ENCODE assay signal across 9 mouse cellular contexts in the genomic region with DNA sequence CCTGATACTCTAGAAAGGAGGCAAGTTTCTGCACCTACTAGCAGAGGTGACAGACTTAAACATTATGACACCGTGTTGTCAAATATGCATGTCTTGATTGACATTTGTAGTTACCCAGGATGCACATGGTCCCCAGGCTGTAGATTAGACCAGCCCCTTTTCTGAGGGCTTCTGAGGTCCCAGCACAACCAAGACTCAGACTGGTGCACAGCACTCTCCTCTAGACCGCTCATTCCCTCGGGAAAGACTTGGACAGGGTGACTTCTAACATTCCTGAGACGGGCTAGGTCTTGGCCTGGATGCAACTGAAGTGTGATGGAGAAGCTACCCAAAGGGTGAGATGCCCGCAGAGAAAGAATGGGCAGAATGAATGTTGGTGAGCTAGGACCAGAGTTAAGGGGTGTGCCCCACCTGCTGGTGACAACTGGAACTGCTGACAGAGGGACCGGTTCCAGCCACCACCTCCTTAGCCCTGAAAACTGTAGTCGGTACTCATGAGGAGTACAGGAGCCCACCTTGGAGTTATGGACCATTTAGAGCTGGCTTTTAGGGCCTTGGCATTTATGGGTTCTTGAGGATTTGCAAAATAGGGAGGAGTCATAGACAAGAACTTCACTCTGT. TPM values are rescaled to one million over a fixed set of nuclear protein-coding genes. Genes with fewer than 3 reads are reported as not detected.
DNase-seq lines count a peak whose midpoint lies in the region; ATAC-seq and TF ChIP-seq lines count a peak whose summit lies in the region.
"Had no signal": no experiment of that assay in that cellular context is flagged by ENCODE, and none has a peak within 500 bp of the region (broad histone marks: within the 10 kb centered on the region; RNA-seq: fewer than 3 reads in every experiment).

No protein-coding gene starts in this region.

- no peak overlapping the region for H3K4me2 ChIP-seq in forebrain, postnatal 0 days (ENCODE audit: low read depth)
- H3K4me2 ChIP-seq in hindbrain, embryonic 15.5 days, result no peak overlapping the region
- H3K4me2 ChIP-seq: liver, embryonic 15.5 days had no signal

- H3K27me3 ChIP-seq in forebrain, postnatal 0 days (ENCODE audit: insufficient read depth, low read length), result no peaks in the 10 kb centered on the region
- H3K27me3 ChIP-seq in hindbrain, embryonic 15.5 days, result no peaks in the 10 kb centered on the region
- H3K27me3 ChIP-seq: liver, embryonic 15.5 days had no signal

- no peaks in the 10 kb centered on the region for H3K9me3 ChIP-seq in forebrain, postnatal 0 days (ENCODE audit: low read length)
- no peaks in the 10 kb centered on the region for H3K9me3 ChIP-seq in hindbrain, embryonic 15.5 days
- H3K9me3 ChIP-seq: liver, embryonic 15.5 days had no signal

- H3K4me3 ChIP-seq in forebrain, postnatal 0 days (ENCODE audit: low read depth, low read length), result no peak overlapping the region
- H3K4me3 ChIP-seq in hindbrain, embryonic 15.5 days, result no peak overlapping the region
- H3K4me3 ChIP-seq: liver, embryonic 15.5 days had no signal

- H3K36me3 ChIP-seq in forebrain, postnatal 0 days (ENCODE audit: insufficient read depth), result peaks cover 72% of the 10 kb centered on the region
- peaks cover 35% of the 10 kb centered on the region for H3K36me3 ChIP-seq in hindbrain, embryonic 15.5 days
- H3K36me3 ChIP-seq: liver, embryonic 15.5 days had no signal

- TF ChIP-seq CTCF in forebrain, postnatal 0 days (IDR thresholded peaks at IDR 0.05; ENCODE audit: low read depth), result peak; percentile 93

- DNase-seq in NIH3T3 (ENCODE audit: low read depth), result peak; percentile 81
- DNase-seq in cerebellum, adult 18-20 months, result peak; percentile 85 to 91
- peak; percentile 84 for DNase-seq in forebrain, postnatal 0 days
- peak; percentile 72 to 77 for DNase-seq in layer of hippocampus, postnatal 36 days
- peak; percentile 87 to 92 for DNase-seq in right cerebral cortex, adult 2 months (ENCODE audit: low spot score in 2 of 2)
- peak; percentile 70 for DNase-seq in urinary bladder, postnatal 25 days (ENCODE audit: low spot score)

- no peak overlapping the region for H3K9ac ChIP-seq in forebrain, postnatal 0 days
- no peak overlapping the region for H3K9ac ChIP-seq in hindbrain, embryonic 15.5 days
- H3K9ac ChIP-seq: liver, embryonic 15.5 days had no signal

- H3K4me1 ChIP-seq in forebrain, postnatal 0 days (ENCODE audit: insufficient read depth), result no peaks in the 10 kb centered on the region
- no peaks in the 10 kb centered on the region for H3K4me1 ChIP-seq in hindbrain, embryonic 15.5 days (replicated peaks)
- H3K4me1 ChIP-seq: liver, embryonic 15.5 days had no signal

- peak; percentile 72 for ATAC-seq in forebrain, postnatal 0 days
- peak; percentile 60; the same call in 1 of the 2 replicates for ATAC-seq in hindbrain, embryonic 15.5 days (ENCODE audit: low FRiP score, low read depth)
- ATAC-seq in megakaryocyte progenitor cell, adult 5-6 weeks (replicated peaks; ENCODE audit: poor library complexity), result peak; percentile 90

- H3K27ac ChIP-seq in forebrain, postnatal 0 days (ENCODE audit: low read depth, low read length), result no peak overlapping the region
- H3K27ac ChIP-seq in hindbrain, embryonic 15.5 days (replicated peaks), result no peak overlapping the region
- H3K27ac ChIP-seq: liver, embryonic 15.5 days had no signal

- WGBS in forebrain, postnatal 0 days, result 24% methylated on average over 7 of the region's 7 CpGs
- 28% methylated on average over 7 of the region's 7 CpGs for WGBS in hindbrain, embryonic 15.5 days

RNA-seq across cellular contexts. Expression of a gene that starts 31.7 kb away (rescaled TPM):
- total RNA-seq in forebrain, postnatal 0 days (2014; rRNA removed), result 46.7 and 50.1 TPM in 2 replicates
- 37.1 and 43.7 TPM in 2 replicates for polyA plus RNA-seq in forebrain, postnatal 0 days (2015; fragmentation: Nextera tagmentation; extraction: Ambion mirVana)
- 43.8 and 44.9 TPM in 2 replicates for polyA plus RNA-seq in hindbrain, embryonic 15.5 days (2015; fragmentation: Nextera tagmentation; extraction: Ambion mirVana)
- 10 to 100 TPM; 38.1 to 38.6 TPM for total RNA-seq in layer of hippocampus, postnatal 36 days (2021)
- total RNA-seq in megakaryocyte progenitor cell, adult 5-6 weeks (2015), result 9.5 and 13.4 TPM in 2 replicates
- 9.2 and 9.4 TPM in 2 replicates for total RNA-seq in megakaryocyte progenitor cell, adult 5-6 weeks (2017)
